Mouse (Mus musculus) lung, postnatal 4 days (tissue): Measurements from ENCODE around the gene Yipf6.
"Not testable (repeated sequence)": the region's sequence is repeated elsewhere in the genome, so short reads cannot be mapped to it uniquely, and the experiment has no call there.

Source experiments
- DNase-seq, 2 experiments: peaks; one replicate each; pipeline ENCODE4 v3.0.0; 2021

Gene Yipf6

DNA sequence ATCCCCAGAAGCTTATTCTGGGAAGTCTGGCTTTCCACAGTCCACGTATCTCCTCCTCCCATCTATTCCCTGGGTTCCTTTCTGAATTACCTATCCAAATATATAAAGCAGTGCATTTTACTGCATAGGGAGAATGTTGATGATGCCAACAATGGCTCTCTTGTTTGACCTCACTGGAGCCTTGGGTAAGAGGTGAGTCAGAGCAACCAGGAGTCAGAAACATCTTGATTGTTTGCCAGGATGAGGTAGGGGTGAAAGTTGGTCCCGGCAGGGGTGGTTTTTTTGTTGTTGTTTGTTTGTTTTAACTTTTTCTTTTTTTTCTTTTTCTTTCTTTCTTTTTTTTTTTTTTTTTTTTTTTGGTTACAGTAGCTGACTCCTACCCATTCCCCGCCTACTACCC lies at the start of gene Yipf6:
Gene Yipf6 (plus strand): TSS at position 216 of the 400 bp plus-strand sequence.
- no peak for DNase-seq

DNA sequence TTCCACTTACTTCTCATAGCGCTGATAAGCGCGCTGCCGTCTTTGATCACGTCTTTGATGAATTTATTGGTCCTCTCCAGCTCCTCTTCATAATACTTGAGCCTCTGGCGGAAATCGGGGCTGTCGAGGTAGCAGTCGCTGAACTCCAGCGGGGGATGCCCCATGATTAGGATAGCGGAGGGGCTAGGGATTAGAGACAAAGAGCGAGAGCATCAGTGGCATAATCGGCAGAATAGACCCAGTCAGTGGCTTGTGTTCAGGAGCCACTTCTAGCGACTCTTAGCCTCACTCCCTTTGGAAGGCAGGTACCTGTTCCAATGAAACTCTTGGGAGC lies 46.1 kb upstream of the Yipf6 start:
- no peak for DNase-seq

DNA sequence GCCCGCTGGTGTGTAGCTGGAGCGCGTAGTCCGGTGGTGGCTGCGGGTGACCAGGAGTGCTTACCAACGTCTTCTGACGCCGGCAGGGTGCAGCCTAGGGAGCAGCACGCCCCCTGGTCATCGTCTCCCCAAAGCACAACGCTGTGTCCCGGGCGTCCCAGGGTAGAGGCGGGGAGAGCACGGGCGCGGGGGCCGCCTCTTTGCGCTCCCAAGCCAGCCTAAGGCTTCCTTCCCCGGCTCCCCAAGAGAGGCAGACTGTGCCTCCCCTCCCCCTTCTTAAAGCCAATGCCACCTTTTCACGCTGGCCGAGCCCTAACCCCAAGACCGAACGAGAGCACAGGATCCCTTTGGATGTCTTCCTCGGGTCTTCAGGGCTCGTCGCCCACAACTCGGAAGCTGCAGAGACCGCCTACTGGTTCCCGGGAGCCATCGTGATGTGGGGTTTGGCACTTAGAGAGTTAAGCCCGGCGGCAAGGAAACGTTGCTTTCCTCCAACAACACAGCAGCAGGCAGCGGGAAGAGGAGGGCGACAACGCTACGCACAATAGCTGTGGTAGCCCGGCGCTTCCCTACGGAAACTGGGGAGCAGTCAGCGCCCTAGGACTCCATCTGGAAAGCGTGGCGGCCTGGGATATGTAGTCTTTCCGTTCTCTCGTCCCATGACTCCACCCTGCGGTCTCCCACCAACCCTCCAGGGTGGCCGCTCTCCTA lies 45.6 kb upstream of the Yipf6 start, which contains the start of gene Ophn1:
Gene Ophn1 (minus strand): TSS at position 620 of the 711 bp plus-strand sequence.
- peak; percentile 72 to 86 for DNase-seq

DNA sequence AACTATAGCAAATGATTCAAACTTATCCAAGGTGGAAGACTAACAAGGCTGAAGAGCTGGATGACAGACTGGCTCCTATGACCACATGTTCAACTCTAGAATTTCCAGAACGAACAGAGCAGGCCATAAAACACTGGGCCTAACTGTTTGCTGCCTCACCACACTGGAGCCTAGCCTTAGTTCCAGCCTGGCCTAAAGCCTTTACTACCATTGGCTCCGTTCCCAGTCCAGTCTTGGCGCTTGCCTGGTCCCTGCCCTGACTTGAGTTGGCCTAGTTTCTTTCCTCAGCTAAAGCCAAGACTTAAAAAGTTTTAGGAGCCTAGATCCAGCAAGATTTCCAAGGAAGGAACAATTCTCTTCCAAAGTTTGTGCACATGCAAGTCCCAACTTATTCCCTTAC lies 37.8 kb upstream of the Yipf6 start:
- DNase-seq = peak; percentile 16 to 43

DNA sequence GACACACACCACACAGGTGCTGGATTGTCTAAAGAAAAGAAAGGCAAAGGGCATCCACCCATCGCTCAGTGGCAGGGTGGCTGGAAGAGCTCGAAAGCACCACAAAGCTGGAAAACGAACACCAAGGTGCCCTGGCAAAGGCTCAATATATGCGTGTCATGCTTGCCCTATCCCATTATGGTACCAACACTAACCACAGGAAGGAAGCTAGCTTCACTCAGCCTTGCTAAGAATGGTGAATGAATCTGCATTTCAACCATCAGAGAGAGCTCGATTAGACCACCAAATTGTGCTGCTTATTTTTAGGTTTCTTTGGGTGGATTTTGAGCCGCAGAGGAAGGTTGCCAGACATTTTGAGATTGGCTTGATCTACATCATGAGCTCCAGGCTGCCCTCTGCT lies 31.9 kb upstream of the Yipf6 start:
- DNase-seq = no peak

DNA sequence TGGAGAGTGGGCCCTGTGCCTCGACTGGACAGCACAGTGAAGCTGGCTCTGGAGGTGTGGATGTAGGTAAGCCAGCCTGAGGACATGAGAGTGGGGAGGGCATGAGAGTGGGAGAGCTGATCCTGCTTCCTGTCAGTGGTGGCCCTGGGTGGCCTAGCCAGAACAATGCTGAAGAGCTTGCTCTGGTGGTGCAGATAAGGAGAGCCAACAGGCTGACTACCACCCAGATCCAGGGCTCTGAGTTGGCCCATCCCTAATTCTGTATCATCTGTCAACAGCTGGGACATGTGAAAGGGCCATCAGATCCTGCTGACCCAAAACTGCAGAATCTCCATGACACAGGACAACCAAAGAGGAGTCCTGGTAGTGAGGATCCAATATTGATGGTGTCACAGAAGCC lies 27.2 kb upstream of the Yipf6 start:
- no peak for DNase-seq

DNA sequence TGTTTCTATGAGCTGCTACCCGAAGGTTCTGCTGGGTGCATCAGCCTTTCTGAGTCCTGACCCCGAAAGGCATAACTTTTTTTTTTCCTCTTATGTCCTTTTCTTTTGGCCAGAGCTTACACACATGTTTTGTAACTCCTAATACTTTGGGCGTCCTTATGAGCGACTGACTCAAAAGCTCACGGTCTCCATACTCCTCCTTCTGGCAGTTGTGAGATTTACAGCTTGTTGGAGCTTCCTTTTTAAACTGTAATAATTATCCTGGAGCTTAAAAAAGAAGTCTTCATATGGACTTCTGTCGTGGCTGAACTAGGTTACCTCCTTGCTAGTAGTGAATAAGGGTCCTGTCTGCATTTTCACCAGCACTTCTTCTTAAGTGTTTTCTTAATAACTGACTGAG lies 16.7 kb upstream of the Yipf6 start:
- DNase-seq = peak in 1 of 2 experiments; percentile 11

DNA sequence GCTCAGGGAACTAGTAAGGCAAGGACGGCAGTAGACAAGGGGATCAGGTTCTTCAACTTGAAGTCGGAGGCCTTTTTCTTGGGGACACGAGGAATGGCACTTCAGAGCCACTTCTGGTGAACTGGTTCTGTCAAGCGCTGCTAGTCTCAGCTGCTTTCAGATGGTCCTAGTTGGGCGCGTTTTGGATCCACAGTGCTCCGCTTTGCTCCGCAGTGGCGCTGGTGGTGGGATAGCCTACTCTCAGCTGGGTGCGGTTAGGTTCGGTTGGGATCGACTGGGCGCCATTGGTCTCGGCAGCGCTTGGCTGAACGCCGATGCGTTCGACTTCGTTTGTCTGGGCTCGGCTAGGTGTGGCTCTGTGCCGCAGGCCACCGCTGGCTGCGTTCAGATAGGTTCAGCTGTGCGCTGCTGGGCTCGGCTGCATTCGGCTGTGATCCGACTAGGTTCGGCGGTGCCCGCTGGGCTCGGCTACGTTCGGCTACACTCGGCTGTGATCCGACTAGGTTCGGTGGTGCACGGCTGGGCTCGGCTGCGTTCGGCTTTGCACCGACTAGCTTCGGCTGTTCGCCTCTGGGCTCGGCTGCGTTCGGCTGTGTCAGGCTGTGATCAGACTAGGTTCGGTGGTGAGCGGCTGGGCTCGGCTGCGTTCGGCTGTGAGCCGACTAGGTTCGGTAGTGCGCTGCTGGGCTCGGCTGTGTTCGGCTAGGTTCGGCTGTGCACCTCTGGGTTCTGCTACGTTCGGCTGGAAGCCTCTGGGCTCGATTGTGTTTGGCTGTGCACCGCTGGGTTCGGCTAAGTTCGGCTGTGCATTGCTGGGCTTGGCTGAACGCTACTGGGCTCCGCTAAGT lies 815 bp downstream of the Yipf6 start:
- peak; percentile 96 to 97 for DNase-seq

DNA sequence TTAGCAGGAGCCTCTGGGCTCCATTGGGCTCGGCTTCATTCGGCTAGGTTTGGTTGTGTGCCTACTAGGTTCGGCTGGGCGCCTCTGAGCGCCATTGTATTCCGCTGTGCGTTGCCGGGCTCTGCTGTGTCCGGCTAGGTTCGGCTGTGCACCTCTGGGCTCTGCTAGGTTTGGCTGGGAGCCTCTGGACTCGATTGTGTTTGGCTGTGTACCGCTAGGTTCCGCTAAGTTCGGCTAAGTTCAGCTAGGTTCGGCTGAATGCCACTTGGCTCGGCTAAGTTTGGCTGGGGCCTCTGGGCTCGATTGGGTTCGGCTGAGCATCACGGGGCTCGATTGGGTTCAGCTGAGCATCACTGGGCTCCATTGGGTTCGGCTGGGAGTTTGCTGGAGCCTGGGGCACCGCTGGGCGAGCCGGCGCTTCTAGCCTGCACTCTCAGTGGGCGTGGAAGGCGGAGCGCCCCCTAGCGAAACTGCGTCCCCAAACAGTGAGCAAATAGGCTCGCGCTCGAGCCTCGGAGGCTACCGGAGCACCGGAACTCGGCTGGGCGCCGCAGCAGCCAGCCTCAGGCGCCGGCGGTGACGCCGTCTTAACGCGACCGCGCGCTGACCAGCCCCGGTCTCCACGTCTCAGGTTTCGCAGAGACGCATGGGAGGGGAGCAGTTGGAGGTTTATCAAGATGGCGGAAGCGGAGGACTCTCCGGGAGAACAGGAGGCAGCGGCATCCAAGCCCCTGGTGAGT lies 1.6 kb downstream of the Yipf6 start:
- peak; percentile 94 to 96 for DNase-seq

DNA sequence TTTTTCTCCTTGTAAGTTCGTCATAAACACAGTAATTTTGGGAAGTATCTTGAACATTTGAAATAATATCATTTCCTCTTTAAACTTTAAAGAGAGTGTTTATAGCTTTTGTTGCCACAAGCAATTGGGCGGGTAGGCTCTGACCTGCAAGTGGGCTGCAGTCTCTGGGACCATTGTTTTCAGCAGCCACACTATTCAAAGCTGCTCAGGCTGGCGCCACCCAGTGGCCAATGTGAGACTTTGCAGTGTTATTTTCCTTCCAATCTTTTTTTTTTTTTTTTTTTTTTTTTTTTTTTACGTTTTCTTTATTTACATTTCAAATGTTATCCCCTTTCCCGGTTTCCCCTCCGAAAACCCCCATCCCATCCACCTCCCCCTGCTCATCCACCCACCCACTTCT lies 17.8 kb downstream of the Yipf6 start:
- peak; percentile 9 to 25 for DNase-seq

DNA sequence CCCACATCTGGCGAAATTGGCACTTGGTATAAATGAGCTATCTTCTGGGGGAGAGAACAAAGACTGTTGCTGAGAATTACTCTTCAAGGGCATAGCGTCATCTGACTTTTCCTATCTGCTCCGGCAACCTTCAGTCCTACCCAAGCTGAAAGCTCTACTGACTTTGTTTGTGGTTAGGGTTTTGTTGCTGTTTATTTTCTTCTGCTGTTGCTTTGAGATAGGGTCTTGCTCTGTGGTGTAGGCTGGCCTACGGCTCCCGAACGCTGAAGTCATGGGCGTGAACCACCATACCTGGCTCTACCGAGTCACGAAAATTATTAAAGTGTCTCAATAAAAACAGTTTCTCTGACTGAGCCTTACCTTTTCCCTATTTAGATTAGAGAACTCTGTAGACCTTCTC lies 22.2 kb downstream of the Yipf6 start:
- DNase-seq = no peak

DNA sequence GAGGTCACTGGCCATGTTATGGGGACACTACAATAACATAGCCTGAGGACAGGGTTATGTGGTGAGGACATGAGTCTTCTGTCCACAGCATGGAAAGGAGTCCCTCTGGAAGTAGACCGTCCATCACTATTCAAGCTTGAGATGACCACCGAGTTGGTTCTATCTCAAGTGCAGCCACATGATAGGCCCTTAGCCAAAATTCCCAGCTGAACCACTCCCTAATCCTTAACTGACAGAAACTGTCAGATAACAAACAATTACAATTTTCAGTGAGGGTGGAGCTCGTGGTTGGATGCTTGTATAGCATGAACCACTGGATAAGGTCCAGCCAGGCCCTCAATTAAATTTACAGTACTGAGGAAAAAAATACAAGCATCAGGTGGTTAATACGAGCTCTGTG lies 22.9 kb downstream of the Yipf6 start:
- no peak for DNase-seq

DNA sequence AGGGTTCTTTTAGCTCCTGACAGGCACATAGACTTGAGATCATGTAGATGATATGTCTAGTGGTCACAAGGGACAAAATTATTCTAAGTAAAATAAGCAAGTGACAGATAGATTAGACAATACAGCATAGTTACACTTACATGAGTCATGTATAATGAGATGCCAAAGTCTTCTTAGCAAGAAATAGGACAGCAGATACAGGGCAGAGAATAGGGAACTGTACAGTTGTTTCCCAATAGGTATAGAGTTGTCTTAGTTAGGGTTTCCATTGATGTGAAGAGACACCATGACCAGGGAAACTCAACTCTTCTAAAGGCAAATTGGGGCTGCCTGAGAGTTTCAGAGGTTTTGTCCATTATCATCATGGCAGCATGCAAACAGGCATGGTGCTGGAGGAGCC lies 27.6 kb downstream of the Yipf6 start:
- no peak for DNase-seq

DNA sequence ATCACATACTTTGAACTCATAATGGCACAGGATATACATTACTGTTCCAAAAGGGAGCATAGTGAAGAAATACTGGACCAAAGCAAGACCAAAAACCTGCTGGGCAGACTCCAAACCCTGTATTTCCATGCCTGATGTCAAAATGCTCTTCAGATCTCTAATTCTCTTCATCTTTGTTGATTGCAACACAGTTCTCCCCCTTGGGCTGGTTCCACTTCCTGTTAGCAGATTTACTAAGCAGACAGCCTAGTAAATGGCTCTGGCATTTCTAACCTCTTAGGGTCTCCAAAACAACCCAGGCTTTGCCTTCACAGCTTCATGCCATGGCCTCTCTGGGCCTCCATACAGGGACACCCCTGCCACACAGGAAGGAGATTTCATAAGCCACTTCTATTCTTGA lies 28.4 kb downstream of the Yipf6 start:
- DNase-seq = no peak

DNA sequence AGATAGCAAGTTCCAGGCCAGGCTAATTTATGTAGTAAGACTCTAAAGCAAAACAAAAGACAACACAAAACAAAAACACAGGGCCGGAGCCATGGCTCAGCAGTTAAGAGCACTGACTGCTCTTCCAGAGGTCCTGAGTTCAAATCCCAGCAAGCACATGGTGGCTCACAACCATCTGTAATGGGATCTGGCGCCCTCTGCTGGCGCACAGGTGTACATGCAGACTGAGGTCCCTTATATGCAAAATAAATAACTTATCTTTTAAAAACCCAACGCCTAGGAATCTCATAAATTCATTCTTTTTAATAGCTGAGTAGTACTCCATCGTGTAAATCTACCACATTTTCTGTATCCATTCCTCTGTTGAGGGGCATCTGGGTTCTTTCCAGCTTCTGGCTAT lies 50.5 kb downstream of the Yipf6 start:
- not testable (repeated sequence) for DNase-seq

DNA sequence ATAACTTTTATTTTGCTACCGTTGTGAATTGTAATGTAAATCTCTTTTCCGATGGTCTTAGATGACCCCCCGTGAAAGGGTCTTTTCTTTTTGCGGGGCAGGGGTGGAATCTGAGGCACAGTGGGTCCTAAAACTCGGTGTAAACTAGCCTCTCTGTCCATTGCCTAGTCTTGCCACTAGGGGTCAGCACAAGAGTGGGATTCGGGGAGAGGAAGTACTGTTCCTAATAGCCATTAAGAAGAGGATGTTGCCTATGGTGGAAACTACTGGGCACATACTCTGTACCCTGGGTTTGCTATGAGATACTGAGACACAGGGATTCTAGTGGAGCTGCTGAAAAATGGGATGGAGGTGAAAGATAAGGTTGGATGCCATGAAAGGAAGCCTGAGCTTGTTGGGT lies 53.5 kb downstream of the Yipf6 start:
- peak; percentile 27 to 74 for DNase-seq
